Mouse (Mus musculus) liver, adult 2 months (tissue): Measurements from ENCODE around the gene Gpc2. TPM values are rescaled to one million over a fixed set of nuclear protein-coding genes. Genes with fewer than 3 reads are reported as not detected.
A peak's percentile ranks its signal among the peaks of the same experiment; 100 is the strongest.

ENCODE experiments used
- DNase-seq: peaks from one replicate; pipeline ENCODE4 v3.0.0-alpha.2; 2011; ENCODE audit warnings: low read depth, low spot score; ENCODE audit errors: extremely low read depth
- H3K27ac ChIP-seq: fragments of 200-500 bp; replicated peaks from 2 replicates; pipeline ENCODE4 v1.5.1; 2012; ENCODE audit warnings: low read depth, mild to moderate bottlenecking, control low read depth, inconsistent platforms, low read length; ENCODE audit not compliant: insufficient read depth
- H3K27me3 ChIP-seq: fragments of 200-500 bp; 2 replicates; pipeline ENCODE4 v1.6.1; 2012; ENCODE audit warnings: mild to moderate bottlenecking, moderate library complexity, low read length, inconsistent platforms; ENCODE audit not compliant: control insufficient read depth, insufficient read depth
- H3K36me3 ChIP-seq: fragments of 200-500 bp; 2 replicates; pipeline ENCODE4 v1.6.1; 2012; ENCODE audit warnings: low read length, inconsistent platforms; ENCODE audit not compliant: control insufficient read depth, insufficient read depth
- H3K4me1 ChIP-seq: fragments of 200-500 bp; 2 replicates; pipeline ENCODE4 v1.6.1; 2011; ENCODE audit warnings: low read length; ENCODE audit not compliant: control insufficient read depth, insufficient read depth
- H3K4me3 ChIP-seq: fragments of 200-500 bp; 2 replicates; pipeline ENCODE4 v1.5.1; 2011; ENCODE audit warnings: low read depth, mild to moderate bottlenecking, control low read depth, low read length, moderate library complexity; ENCODE audit not compliant: insufficient read depth
- H3K79me2 ChIP-seq: fragments of 200-500 bp; 2 replicates; pipeline ENCODE4 v1.6.1; 2012; ENCODE audit warnings: inconsistent platforms, mild to moderate bottlenecking, low read length, moderate library complexity; ENCODE audit not compliant: control insufficient read depth, insufficient read depth
- H3K9ac ChIP-seq: fragments of 200-500 bp; 2 replicates; pipeline ENCODE4 v1.6.1; 2012; ENCODE audit warnings: low read depth, mild to moderate bottlenecking, control low read depth, inconsistent platforms, low read length
- CTCF ChIP-seq: fragments of 200-500 bp; IDR thresholded peaks from 2 replicates; pipeline ENCODE4 v1.5.1; 2011; ENCODE audit warnings: low read depth, low read length, control low read depth
- POLR2A ChIP-seq: fragments of 200-500 bp; IDR thresholded peaks from 2 replicates; pipeline ENCODE4 v1.6.1; 2011; ENCODE audit warnings: low read length, control low read depth; ENCODE audit not compliant: insufficient read depth; ENCODE audit errors: extremely low read depth
- WGBS: fragments of 180-500 bp; shearing (Covaris S2); methylation state at CpG from one replicate; pipeline ENCODE4 v1.1.7; 2018; 5-methylcytosine and 5-hydroxymethylcytosine counted together
- polyA plus RNA-seq: library from polyadenylated mRNA; depleted of rRNA; stranded (reverse); fragments of >200 nt; gene quantifications from 2 replicates; pipeline ENCODE4 v1.2.3, GENCODE M21; 2012; rRNA removed
- total RNA-seq: library from RNA; depleted of rRNA; stranded (reverse); fragments of >200 nt; gene quantifications from 2 replicates; pipeline ENCODE4 v1.2.3, GENCODE M21; 2014; rRNA removed

Gene Gpc2
- total RNA-seq = 0.09 TPM in 1 of 2 replicates, not detected in the other
- 0.15 and 0.18 TPM in 2 replicates for polyA plus RNA-seq

GRCm38 (mm10) chr5:138279585-138280424 is at the start of gene Gpc2, which contains the start of the genes Gm43720 and Stag3:
Gpc2 (minus strand) TSS chr5:138280005.
Gm43720 (minus strand) TSS chr5:138279958.
Stag3 (plus strand) TSS chr5:138280240.
- Histone ChIP-seq H3K27ac (no peak within 1 kb of the TSS), H3K4me1 (no peaks in the 10 kb centered on the region)
- TF ChIP-seq POLR2A = no peak
- TF ChIP-seq CTCF = no peak

GRCm38 (mm10) chr5:138312795-138313194 is 33.0 kb upstream of the Gpc2 start:
- no peak for TF ChIP-seq CTCF
- TF ChIP-seq POLR2A = no peak

More at GRCm38 (mm10) chr5:138279585-138280424, at the start of gene Gpc2, which contains the start of the genes Gm43720 and Stag3:
- Histone ChIP-seq H3K9ac (no peak within 1 kb of the TSS), H3K36me3 (no peaks in the 10 kb centered on the region), H3K79me2 (no peaks in the 10 kb centered on the region), H3K27me3 (no peaks in the 10 kb centered on the region), H3K4me3 (peak within 1 kb of the TSS; percentile 8; the same call in 1 of the 2 replicates)
- 2% methylated on average over 56 of the region's 56 CpGs for WGBS
- DNase-seq = peak; percentile 67

GRCm38 (mm10) chr5:138299613-138300012 is 19.8 kb upstream of the Gpc2 start:
- WGBS = 91% methylated on average over 2 of the region's 2 CpGs
- DNase-seq = no peak

More at GRCm38 (mm10) chr5:138312795-138313194, 33.0 kb upstream of the Gpc2 start:
- DNase-seq = peak; percentile 37
- Histone ChIP-seq H3K27ac (no peak overlapping the region), H3K4me3 (no peak overlapping the region), H3K9ac (no peak overlapping the region), H3K36me3 (no peaks in the 10 kb centered on the region), H3K27me3 (no peaks in the 10 kb centered on the region), H3K4me1 (no peaks in the 10 kb centered on the region; the same call in 1 of the 2 replicates), H3K79me2 (no peaks in the 10 kb centered on the region)
- 28% methylated on average over 3 of the region's 3 CpGs for WGBS

GRCm38 (mm10) chr5:138294158-138294557 is 14.4 kb upstream of the Gpc2 start:
- TF ChIP-seq CTCF = no peak
- TF ChIP-seq POLR2A = no peak
- H3K9ac ChIP-seq = no peak overlapping the region
- DNase-seq = no peak

More at GRCm38 (mm10) chr5:138299613-138300012, 19.8 kb upstream of the Gpc2 start:
- Histone ChIP-seq H3K79me2 (no peaks in the 10 kb centered on the region), H3K9ac (no peak overlapping the region), H3K27ac (no peak overlapping the region), H3K4me1 (no peaks in the 10 kb centered on the region), H3K27me3 (no peaks in the 10 kb centered on the region), H3K36me3 (no peaks in the 10 kb centered on the region), H3K4me3 (no peak overlapping the region)
- TF ChIP-seq CTCF (no peak), POLR2A (no peak)

GRCm38 (mm10) chr5:138291638-138292037 is 11.8 kb upstream of the Gpc2 start:
- H3K4me3 ChIP-seq = no peak overlapping the region
- H3K27ac ChIP-seq = no peak overlapping the region
- H3K79me2 ChIP-seq = no peaks in the 10 kb centered on the region
- peaks cover 3% of the 10 kb centered on the region; the same call in 1 of the 2 replicates for H3K4me1 ChIP-seq
- H3K27me3 ChIP-seq = no peaks in the 10 kb centered on the region
- TF ChIP-seq POLR2A (no peak), CTCF (no peak)
- 14% methylated on average over 1 of the region's 1 CpGs for WGBS
- no peaks in the 10 kb centered on the region for H3K36me3 ChIP-seq
- DNase-seq = peak; percentile 64
- H3K9ac ChIP-seq = no peak overlapping the region

More at GRCm38 (mm10) chr5:138294158-138294557, 14.4 kb upstream of the Gpc2 start:
- Histone ChIP-seq H3K79me2 (no peaks in the 10 kb centered on the region), H3K4me3 (no peak overlapping the region), H3K36me3 (no peaks in the 10 kb centered on the region), H3K27me3 (no peaks in the 10 kb centered on the region), H3K27ac (no peak overlapping the region), H3K4me1 (peaks cover 3% of the 10 kb centered on the region; the same call in 1 of the 2 replicates)

- Histone ChIP-seq H3K27me3 (no peaks in the 10 kb centered on the region), H3K79me2 (no peaks in the 10 kb centered on the region), H3K36me3 (no peaks in the 10 kb centered on the region), H3K4me1 (peaks cover 3% of the 10 kb centered on the region; the same call in 1 of the 2 replicates), H3K27ac (no peak overlapping the region), H3K9ac (no peak overlapping the region), H3K4me3 (no peak overlapping the region)
- no peak for DNase-seq
- TF ChIP-seq POLR2A (no peak), CTCF (no peak)
- 77% methylated on average over 3 of the region's 3 CpGs for WGBS
Observed at GRCm38 (mm10) chr5:138287861-138288260, 8.1 kb upstream of the Gpc2 start.
